Mouse (Mus musculus) MEL (cell line): ENCODE measurements around the gene Slc38a4. TPM values are rescaled to one million over a fixed set of nuclear protein-coding genes. Genes with fewer than 3 reads are reported as not detected.

Experiments used
- DNase-seq: peaks from one replicate; pipeline ENCODE4 v3.0.0; 2011; ENCODE audit warnings: low read depth, low spot score
- H3K27ac ChIP-seq: 2 replicates; pipeline ENCODE4 v1.5.1; 2012; ENCODE audit warnings: low read depth, mild to moderate bottlenecking, control low read depth, low read length, moderate library complexity; ENCODE audit not compliant: control insufficient read depth
- H3K27me3 ChIP-seq, 2 experiments: fragments of 150-350 bp in 1 of 2; sonication (generic) in 1 of 2; 2 replicates each; pipeline ENCODE4 v1.6.1; 2012; ENCODE audit warnings: low read length in 2 of 2, mild to moderate bottlenecking in 2 of 2, improper control_type of control experiment in 1 of 2, moderate library complexity in 1 of 2; ENCODE audit not compliant: insufficient read depth in 2 of 2, control insufficient read depth in 1 of 2
- H3K36me3 ChIP-seq, 2 experiments: 2 replicates each; pipeline ENCODE4 v1.6.1; 2012 to 2014; ENCODE audit warnings: low read length in 2 of 2, improper control_type of control experiment in 1 of 2, inconsistent platforms in 1 of 2, mild to moderate bottlenecking in 1 of 2; ENCODE audit not compliant: insufficient read depth in 2 of 2, control insufficient read depth in 1 of 2
- H3K4me1 ChIP-seq, 2 experiments: fragments of 150-350 bp in 1 of 2; sonication (generic) in 1 of 2; 2 replicates each; pipeline ENCODE4 v1.6.1; 2012; ENCODE audit warnings: low read length in 2 of 2, improper control_type of control experiment in 1 of 2, mild to moderate bottlenecking in 1 of 2; ENCODE audit not compliant: insufficient read depth in 2 of 2, control insufficient read depth in 1 of 2
- H3K4me3 ChIP-seq, 2 experiments: fragments of 150-350 bp in 1 of 2; sonication (generic) in 1 of 2; 2 replicates each; pipeline ENCODE4 v1.5.1; 2012; ENCODE audit warnings: low read depth in 2 of 2, low read length in 2 of 2, mild to moderate bottlenecking in 2 of 2, moderate library complexity in 2 of 2, control low read depth in 1 of 2, improper control_type of control experiment in 1 of 2; ENCODE audit not compliant: control insufficient read depth in 1 of 2, insufficient read depth in 1 of 2
- H3K79me2 ChIP-seq: 2 replicates; pipeline ENCODE4 v1.6.1; 2012; ENCODE audit warnings: mild to moderate bottlenecking, low read length, moderate library complexity; ENCODE audit not compliant: control insufficient read depth, poor library complexity, insufficient read depth
- H3K9ac ChIP-seq: 2 replicates; pipeline ENCODE4 v1.6.1; 2012; ENCODE audit warnings: low read depth, mild to moderate bottlenecking, control low read depth, low read length, moderate library complexity; ENCODE audit not compliant: control insufficient read depth, poor library complexity, severe bottlenecking
- H3K9me3 ChIP-seq: fragments of 150-350 bp; sonication (generic); replicated peaks from 2 replicates; pipeline ENCODE4 v1.6.1; 2012; ENCODE audit warnings: mild to moderate bottlenecking, low read length, improper control_type of control experiment, moderate library complexity; ENCODE audit not compliant: insufficient read depth
- BHLHE40 ChIP-seq: IDR thresholded peaks from 2 replicates; pipeline ENCODE4 v1.6.1; 2012; ENCODE audit warnings: low read depth, mild to moderate bottlenecking, inconsistent platforms, low read length, improper control_type of control experiment, borderline replicate concordance
- CHD1 ChIP-seq: IDR thresholded peaks from 2 replicates; pipeline ENCODE4 v1.6.1; 2012; ENCODE audit warnings: low read depth, mild to moderate bottlenecking, inconsistent platforms, low read length, improper control_type of control experiment
- CTCF ChIP-seq, 3 experiments: IDR thresholded peaks in 2 of 3; conservative IDR thresholded peaks in 1 of 3; 2 replicates each; pipeline ENCODE4 v1.5.1; 2011 to 2012; ENCODE audit warnings: low read length in 3 of 3, low read depth in 2 of 3, mild to moderate bottlenecking in 2 of 3, improper control_type of control experiment in 1 of 3, inconsistent platforms in 1 of 3, mixed read lengths in 1 of 3, moderate library complexity in 1 of 3; ENCODE audit not compliant: control insufficient read depth in 1 of 3, insufficient read depth in 1 of 3, poor library complexity in 1 of 3, severe bottlenecking in 1 of 3
- ETS1 ChIP-seq: IDR thresholded peaks from 2 replicates; pipeline ENCODE4 v1.6.1; 2012; ENCODE audit warnings: low read depth, mild to moderate bottlenecking, inconsistent platforms, low read length, improper control_type of control experiment, moderate library complexity
- GATA1 ChIP-seq: IDR thresholded peaks from 2 replicates; pipeline ENCODE4 v1.6.1; 2011; ENCODE audit warnings: low read depth, low read length, improper control_type of control experiment
- KAT2A ChIP-seq: conservative IDR thresholded peaks from 2 replicates; pipeline ENCODE4 v1.6.1; 2012; ENCODE audit warnings: low read depth, low read length, improper control_type of control experiment, inconsistent platforms
- MAX ChIP-seq: IDR thresholded peaks from 2 replicates; pipeline ENCODE4 v1.6.1; 2011; ENCODE audit warnings: low read length, improper control_type of control experiment
- MAZ ChIP-seq: IDR thresholded peaks from 2 replicates; pipeline ENCODE4 v1.6.1; 2012; ENCODE audit warnings: low read depth, mild to moderate bottlenecking, inconsistent platforms, low read length, improper control_type of control experiment
- MEF2A ChIP-seq: IDR thresholded peaks from 2 replicates; pipeline ENCODE4 v1.6.1; 2014; ENCODE audit warnings: low read depth, mild to moderate bottlenecking, inconsistent platforms, low read length, improper control_type of control experiment; ENCODE audit not compliant: poor library complexity, insufficient replicate concordance, severe bottlenecking; ENCODE audit errors: extremely low read depth
- MYB ChIP-seq: IDR thresholded peaks from 2 replicates; pipeline ENCODE4 v1.6.1; 2011; ENCODE audit warnings: mild to moderate bottlenecking, low read depth, low read length, improper control_type of control experiment
- MYC ChIP-seq: IDR thresholded peaks from 2 replicates; pipeline ENCODE4 v1.6.1; 2011; ENCODE audit warnings: low read depth, mild to moderate bottlenecking, low read length, improper control_type of control experiment, moderate library complexity
- NELFE ChIP-seq: IDR thresholded peaks from 2 replicates; pipeline ENCODE4 v1.6.1; 2011; ENCODE audit warnings: low read depth, low read length, improper control_type of control experiment
- NRF1 ChIP-seq: IDR thresholded peaks from 2 replicates; pipeline ENCODE4 v1.6.1; 2014; ENCODE audit warnings: low read depth, mild to moderate bottlenecking, inconsistent platforms, low read length, improper control_type of control experiment, moderate library complexity; ENCODE audit not compliant: poor library complexity, insufficient read depth, severe bottlenecking
- POLR2A ChIP-seq, 2 experiments: IDR thresholded peaks; 2 replicates each; pipeline ENCODE4 v1.6.1; 2011 to 2012; ENCODE audit warnings: low read length in 2 of 2, mild to moderate bottlenecking in 2 of 2, control low read depth in 1 of 2, improper control_type of control experiment in 1 of 2, low read depth in 1 of 2, moderate library complexity in 1 of 2; ENCODE audit not compliant: control insufficient read depth in 1 of 2, insufficient read depth in 1 of 2, poor library complexity in 1 of 2
- POLR2AphosphoS5 ChIP-seq: IDR thresholded peaks from 2 replicates; pipeline ENCODE4 v1.6.1; 2012; ENCODE audit warnings: low read depth, borderline replicate concordance, mild to moderate bottlenecking, inconsistent platforms, low read length, moderate library complexity, mixed read lengths
- RAD21 ChIP-seq: IDR thresholded peaks from 2 replicates; pipeline ENCODE4 v1.6.1; 2011; ENCODE audit warnings: mild to moderate bottlenecking, low read depth, low read length, improper control_type of control experiment
- RCOR1 ChIP-seq: IDR thresholded peaks from 2 replicates; pipeline ENCODE4 v1.6.1; 2012; ENCODE audit warnings: low read depth, mild to moderate bottlenecking, inconsistent platforms, low read length, improper control_type of control experiment
- SMC3 ChIP-seq: IDR thresholded peaks from 2 replicates; pipeline ENCODE4 v1.6.1; 2011; ENCODE audit warnings: low read depth, low read length, improper control_type of control experiment
- TAL1 ChIP-seq: IDR thresholded peaks from 2 replicates; pipeline ENCODE4 v1.6.1; 2012; ENCODE audit warnings: mild to moderate bottlenecking, inconsistent platforms, low read length, moderate library complexity, mixed read lengths
- USF2 ChIP-seq, 2 experiments: IDR thresholded peaks; 2 replicates each; pipeline ENCODE4 v1.6.1; 2011 to 2012; ENCODE audit warnings: improper control_type of control experiment in 2 of 2, low read length in 2 of 2, borderline replicate concordance in 1 of 2, inconsistent platforms in 1 of 2, low read depth in 1 of 2, mild to moderate bottlenecking in 1 of 2; ENCODE audit not compliant: insufficient read depth in 1 of 2
- ZC3H11A ChIP-seq: IDR thresholded peaks from 2 replicates; pipeline ENCODE4 v1.6.1; 2012; ENCODE audit warnings: low read depth, mild to moderate bottlenecking, inconsistent platforms, low read length, improper control_type of control experiment
- ZMIZ1 ChIP-seq: IDR thresholded peaks from 2 replicates; pipeline ENCODE4 v1.6.1; 2012; ENCODE audit warnings: low read depth, mild to moderate bottlenecking, inconsistent platforms, low read length, improper control_type of control experiment, moderate library complexity
- polyA plus RNA-seq, 2 experiments: library from polyadenylated mRNA; stranded (reverse) in 1 of 2; unstranded in 1 of 2; fragments of >175 nt in 1 of 2; fragments of >200 nt in 1 of 2; gene quantifications; 2 replicates each; pipeline versions ENCODE4 v1.2.1 to v1.2.4; 2012; ENCODE audit warnings: low replicate concordance in 2 of 2, low read depth in 1 of 2; ENCODE audit not compliant: insufficient read length in 2 of 2, insufficient read depth in 1 of 2, missing spikeins in 1 of 2
- total RNA-seq: library from RNA; depleted of rRNA; stranded (reverse); fragments of 300-350 nt; gene quantifications from 2 replicates; pipeline ENCODE4 v1.2.3, GENCODE M21; 2012

Gene Slc38a4
- total and polyA plus RNA-seq, 3 experiments = not detected

DNA sequence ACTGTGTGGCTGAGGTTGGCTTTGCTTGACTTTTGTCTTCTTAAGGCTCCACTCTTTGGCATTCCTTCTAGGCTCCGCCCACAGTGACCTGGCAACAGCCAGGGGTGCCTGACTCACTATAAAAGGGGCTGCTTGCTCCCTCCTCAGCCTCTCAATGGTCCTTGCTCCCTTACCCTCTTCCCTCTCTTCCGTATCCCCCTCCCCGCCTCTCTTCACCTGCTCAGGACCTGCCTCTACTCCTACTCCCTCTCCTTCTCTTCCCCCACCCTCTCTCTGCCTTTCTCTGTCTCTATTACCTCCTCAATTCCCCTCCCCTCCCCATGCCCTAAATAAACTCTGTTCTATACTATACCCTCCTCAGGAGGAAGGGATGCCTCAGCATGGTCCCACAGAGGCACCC lies 20.3 kb upstream of the Slc38a4 start:
- no peak for DNase-seq
- H3K79me2 ChIP-seq = no peaks in the 10 kb centered on the region
- H3K9ac ChIP-seq = no peak overlapping the region
- H3K4me1 ChIP-seq = no peaks in the 10 kb centered on the region
- H3K27me3 ChIP-seq = no peaks in the 10 kb centered on the region
- no peaks in the 10 kb centered on the region for H3K36me3 ChIP-seq
- H3K9me3 ChIP-seq = no peaks in the 10 kb centered on the region
- TF ChIP-seq ETS1 (no peak), MAZ (no peak), RCOR1 (no peak), USF2 (IDR thresholded peaks at IDR 0.05; ENCODE audit: borderline replicate concordance in 1 of 2, insufficient read depth in 1 of 2, low read depth in 1 of 2, low read length in 2 of 2) (no peak), ZMIZ1 (no peak), ZC3H11A (no peak), MEF2A (no peak), MAX (no peak), SMC3 (no peak), NELFE (no peak), TAL1 (no peak), NRF1 (no peak), KAT2A (no peak), MYC (no peak), CHD1 (no peak), CTCF (IDR thresholded peaks at IDR 0.05 in 2 of 3, conservative IDR thresholded peaks at IDR 0.05 in 1 of 3; ENCODE audit: control insufficient read depth in 1 of 3, insufficient read depth in 1 of 3, low read depth in 2 of 3, low read length in 3 of 3, poor library complexity in 1 of 3, severe bottlenecking in 1 of 3) (no peak), BHLHE40 (no peak), RAD21 (no peak), GATA1 (no peak)
- no peak overlapping the region for H3K27ac ChIP-seq
- no peak overlapping the region for H3K4me3 ChIP-seq

DNA sequence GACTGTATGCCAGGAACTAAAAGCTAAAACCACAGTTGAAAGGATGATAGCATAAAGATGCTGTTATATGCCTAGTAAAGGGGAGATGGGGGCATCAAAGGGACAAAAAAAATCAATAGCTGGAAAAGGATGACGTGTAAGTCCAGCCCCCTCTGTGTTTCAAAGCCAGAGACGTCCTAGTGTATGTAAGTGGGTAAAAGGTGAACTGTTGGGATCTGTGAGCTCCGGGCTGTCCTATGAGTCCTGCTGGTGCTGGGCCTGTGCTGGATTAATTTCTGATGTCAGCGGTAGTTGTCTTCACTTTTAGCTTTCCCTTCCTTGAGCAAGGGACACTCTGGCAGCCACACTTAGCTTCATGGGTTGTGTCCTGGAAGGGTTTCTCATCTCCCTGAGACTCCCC lies 19.5 kb upstream of the Slc38a4 start:
- no peak overlapping the region for H3K4me3 ChIP-seq
- H3K27ac ChIP-seq = no peak overlapping the region
- no peaks in the 10 kb centered on the region for H3K36me3 ChIP-seq
- no peak for TF ChIP-seq POLR2A (IDR thresholded peaks at IDR 0.05; ENCODE audit: control insufficient read depth in 1 of 2, insufficient read depth in 1 of 2, low read depth in 1 of 2, low read length in 2 of 2, poor library complexity in 1 of 2)
- TF ChIP-seq KAT2A = no peak
- TF ChIP-seq MAX = no peak
- no peak for TF ChIP-seq USF2 (IDR thresholded peaks at IDR 0.05; ENCODE audit: borderline replicate concordance in 1 of 2, insufficient read depth in 1 of 2, low read depth in 1 of 2, low read length in 2 of 2)
- no peak for TF ChIP-seq POLR2AphosphoS5
- TF ChIP-seq MYB = no peak
- TF ChIP-seq ETS1 = no peak
- no peak for TF ChIP-seq CHD1
- TF ChIP-seq MEF2A = no peak
- no peaks in the 10 kb centered on the region for H3K27me3 ChIP-seq
- no peak overlapping the region for H3K9ac ChIP-seq
- no peaks in the 10 kb centered on the region for H3K9me3 ChIP-seq
- no peaks in the 10 kb centered on the region for H3K4me1 ChIP-seq
- H3K79me2 ChIP-seq = no peaks in the 10 kb centered on the region
- no peak for DNase-seq
